Mouse (Mus musculus): ENCODE results near the gene Ablim2.

Ablim2 gene

GRCm38 (mm10) chr5:35884262-35884661, 126.6 kb downstream of the Ablim2 start:
- DNase-seq (ENCODE audit: low read depth, low spot score) = peak; percentile 48

GRCm38 (mm10) chr5:35884689-35885088, 127.0 kb downstream of the Ablim2 start:
- no peak for DNase-seq (ENCODE audit: low read depth, low spot score)

GRCm38 (mm10) chr5:35888959-35889358, 131.3 kb downstream of the Ablim2 start:
- peak; percentile 55 for DNase-seq (ENCODE audit: low read depth, low spot score)

GRCm38 (mm10) chr5:35889641-35890040, 132.0 kb downstream of the Ablim2 start:
- peak; percentile 49 for DNase-seq (ENCODE audit: low read depth, low spot score)

- DNase-seq (ENCODE audit: low read depth, low spot score) = peak; percentile 67
Observed at GRCm38 (mm10) chr5:35890985-35891730, 133.5 kb downstream of the Ablim2 start.

GRCm38 (mm10) chr5:35892363-35892762, 134.7 kb downstream of the Ablim2 start:
- DNase-seq (ENCODE audit: low read depth, low spot score) = no peak

- DNase-seq (ENCODE audit: low read depth, low spot score) = peak; percentile 98
Observed at GRCm38 (mm10) chr5:35893093-35893804, 135.6 kb downstream of the Ablim2 start, which contains the start of gene Afap1. Afap1 (plus strand) TSS chr5:35893319.

- DNase-seq (ENCODE audit: low read depth, low spot score) = peak; percentile 66
Observed at GRCm38 (mm10) chr5:35893805-35894260, 136.2 kb downstream of the Ablim2 start.

GRCm38 (mm10) chr5:35894295-35895047, 136.8 kb downstream of the Ablim2 start:
- DNase-seq (ENCODE audit: low read depth, low spot score) = peak; percentile 70

GRCm38 (mm10) chr5:35895926-35896325, 138.2 kb downstream of the Ablim2 start:
- DNase-seq (ENCODE audit: low read depth, low spot score) = no peak

- no peak for DNase-seq (ENCODE audit: low read depth, low spot score)
Observed at GRCm38 (mm10) chr5:35896556-35896955, 138.9 kb downstream of the Ablim2 start.

- DNase-seq (ENCODE audit: low read depth, low spot score) = no peak
Observed at GRCm38 (mm10) chr5:35897147-35897546, 139.5 kb downstream of the Ablim2 start.

- no peak for DNase-seq (ENCODE audit: low read depth, low spot score)
Observed at GRCm38 (mm10) chr5:35898114-35898513, 140.4 kb downstream of the Ablim2 start.

GRCm38 (mm10) chr5:35898994-35899393, 141.3 kb downstream of the Ablim2 start:
- DNase-seq (ENCODE audit: low read depth, low spot score) = no peak

- DNase-seq (ENCODE audit: low read depth, low spot score) = no peak
Observed at GRCm38 (mm10) chr5:35900401-35901225, 142.9 kb downstream of the Ablim2 start.

- DNase-seq (ENCODE audit: low read depth, low spot score) = no peak
Observed at GRCm38 (mm10) chr5:35901226-35901809, 143.6 kb downstream of the Ablim2 start.

- no peak for DNase-seq (ENCODE audit: low read depth, low spot score)
Observed at GRCm38 (mm10) chr5:35903456-35903855, 145.8 kb downstream of the Ablim2 start.

GRCm38 (mm10) chr5:35905283-35905682, 147.6 kb downstream of the Ablim2 start:
- DNase-seq (ENCODE audit: low read depth, low spot score) = peak; percentile 54

- DNase-seq (ENCODE audit: low read depth, low spot score) = no peak
Observed at GRCm38 (mm10) chr5:35907090-35907489, 149.4 kb downstream of the Ablim2 start.

- peak; percentile 98 for DNase-seq (ENCODE audit: low read depth, low spot score)
Observed at GRCm38 (mm10) chr5:35907633-35908426, 150.2 kb downstream of the Ablim2 start.

Measured in 3T3-L1 (cell line).